Mouse (Mus musculus): ENCODE data around the gene Chst11. TPM values are rescaled to one million over a fixed set of nuclear protein-coding genes. Genes with fewer than 3 reads are reported as not detected.

The Chst11 gene
- polyA plus RNA-seq, 1 experiment = 10.1 TPM

DNA sequence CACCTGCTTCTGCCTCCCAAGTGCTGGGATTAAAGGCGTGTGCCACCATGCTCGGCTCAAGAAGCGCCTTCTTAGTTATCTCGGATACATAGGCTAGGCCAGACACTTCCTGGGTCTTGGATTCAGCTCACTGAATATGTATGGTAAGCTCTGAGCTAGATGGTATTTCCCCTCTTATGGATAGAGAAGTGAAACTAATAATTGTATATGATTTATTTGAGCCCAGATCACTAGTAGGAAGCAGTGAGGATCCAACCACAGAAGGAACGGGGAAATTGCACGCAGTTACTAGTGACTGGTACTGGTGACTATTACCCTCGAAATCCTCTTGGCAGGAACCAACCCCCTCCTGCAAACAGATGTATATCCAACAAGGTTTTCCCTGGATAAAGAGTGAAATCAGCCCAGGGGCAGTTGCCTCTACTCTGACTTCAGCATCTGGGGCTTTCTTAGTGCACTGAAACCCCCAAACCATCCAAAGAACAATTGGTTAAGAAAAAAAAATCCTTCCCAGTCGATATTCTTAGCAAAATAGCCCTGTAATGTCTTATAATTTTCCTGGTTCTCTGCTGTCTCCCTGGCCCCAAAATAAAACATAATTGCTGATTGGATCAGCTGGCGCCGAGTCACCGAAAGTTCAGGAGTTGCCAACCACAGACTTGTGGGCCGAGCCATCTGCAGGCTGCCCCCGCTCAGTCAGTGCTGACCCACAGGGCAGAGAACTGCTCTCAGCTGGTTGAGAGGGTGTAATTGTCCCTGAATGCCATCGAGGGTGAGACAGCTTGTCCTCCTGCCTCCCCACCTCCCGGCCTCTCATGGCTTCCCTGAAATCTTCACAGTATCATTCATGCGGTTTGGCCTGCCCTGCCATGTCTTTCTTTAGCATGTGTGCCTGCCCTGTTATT, 109.8 kb downstream of the Chst11 start:
- Histone ChIP-seq H3K4me3 (ENCODE audit: insufficient read depth, low read depth, low read length) (no peak overlapping the region), H3K27ac (replicated peaks; ENCODE audit: low read depth, low read length) (no peak overlapping the region), H3K4me1 (ENCODE audit: control insufficient read depth, insufficient read depth, insufficient read length, low read length) (peaks cover 16% of the 10 kb centered on the region)

DNA sequence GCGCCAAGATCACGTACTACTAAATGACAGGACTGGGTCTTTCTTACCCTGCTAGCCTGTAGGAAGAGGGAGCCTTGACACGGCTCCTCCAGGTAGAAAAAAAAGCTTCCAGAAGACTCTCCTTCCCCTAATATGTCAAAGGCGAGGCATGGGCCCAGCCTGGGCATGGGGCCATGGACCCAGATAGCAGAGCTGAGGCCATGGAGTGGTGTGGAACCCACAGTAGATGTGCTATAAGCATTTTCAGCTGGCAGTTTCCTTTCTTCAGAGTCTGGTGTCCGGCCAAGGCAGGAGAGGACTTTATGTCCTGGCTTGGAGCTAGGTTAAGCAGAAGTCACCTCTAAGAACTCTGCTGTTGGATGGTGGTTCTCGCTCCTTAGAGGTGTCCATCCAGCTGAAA, 111.0 kb downstream of the Chst11 start:
- H3K4me1 ChIP-seq (ENCODE audit: control insufficient read depth, insufficient read depth, insufficient read length, low read length) = peaks cover 20% of the 10 kb centered on the region
- no peak overlapping the region for H3K27ac ChIP-seq (replicated peaks; ENCODE audit: low read depth, low read length)
- no peak overlapping the region for H3K4me3 ChIP-seq (ENCODE audit: insufficient read depth, low read depth, low read length)

DNA sequence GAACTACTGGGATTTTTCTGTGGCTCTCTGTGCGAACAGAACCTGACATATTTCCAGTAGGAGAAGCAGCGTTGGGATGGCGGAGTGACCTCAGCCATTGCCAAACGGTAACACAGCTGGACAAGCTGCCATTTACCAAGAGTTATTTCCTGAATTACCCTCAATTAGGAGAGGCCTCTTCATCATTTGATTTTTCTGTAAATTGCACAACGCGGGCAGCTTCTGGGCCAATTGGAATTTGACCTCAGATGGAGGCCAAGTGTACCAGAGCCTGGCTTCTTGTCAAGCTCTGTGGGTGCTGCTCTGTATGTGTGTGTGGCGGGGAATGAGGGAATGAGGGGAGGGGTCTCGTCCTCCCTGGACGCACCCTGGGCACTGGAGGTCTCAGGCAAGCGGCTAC, 113.6 kb downstream of the Chst11 start:
- H3K4me3 ChIP-seq (ENCODE audit: insufficient read depth, low read depth, low read length) = no peak overlapping the region
- peak overlapping the region; percentile 6; the same call in 1 of the 2 replicates for H3K27ac ChIP-seq (replicated peaks; ENCODE audit: low read depth, low read length)
- peaks cover 26% of the 10 kb centered on the region for H3K4me1 ChIP-seq (ENCODE audit: control insufficient read depth, insufficient read depth, insufficient read length, low read length)

DNA sequence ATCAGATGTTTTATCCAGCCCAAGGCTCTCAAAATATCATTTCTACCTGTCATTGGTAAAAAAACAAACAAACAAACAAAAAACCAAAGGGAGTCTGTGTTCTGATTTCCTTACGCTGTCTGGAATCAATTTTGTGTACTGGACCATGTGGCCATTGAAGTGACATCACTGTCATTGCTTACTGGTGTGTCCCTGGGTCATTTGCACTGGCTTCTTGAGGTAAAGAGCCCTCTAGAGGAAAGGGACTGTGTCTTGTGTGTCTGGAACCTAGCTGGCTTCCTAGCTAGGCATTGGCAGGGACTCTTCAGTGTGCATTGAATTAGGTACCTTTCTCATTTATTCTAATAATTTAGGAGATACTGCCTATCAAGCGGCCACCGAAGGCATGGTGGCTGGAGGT, 114.4 kb downstream of the Chst11 start:
- peaks cover 24% of the 10 kb centered on the region for H3K4me1 ChIP-seq (ENCODE audit: control insufficient read depth, insufficient read depth, insufficient read length, low read length)
- H3K27ac ChIP-seq (replicated peaks; ENCODE audit: low read depth, low read length) = no peak overlapping the region
- H3K4me3 ChIP-seq (ENCODE audit: insufficient read depth, low read depth, low read length) = no peak overlapping the region

DNA sequence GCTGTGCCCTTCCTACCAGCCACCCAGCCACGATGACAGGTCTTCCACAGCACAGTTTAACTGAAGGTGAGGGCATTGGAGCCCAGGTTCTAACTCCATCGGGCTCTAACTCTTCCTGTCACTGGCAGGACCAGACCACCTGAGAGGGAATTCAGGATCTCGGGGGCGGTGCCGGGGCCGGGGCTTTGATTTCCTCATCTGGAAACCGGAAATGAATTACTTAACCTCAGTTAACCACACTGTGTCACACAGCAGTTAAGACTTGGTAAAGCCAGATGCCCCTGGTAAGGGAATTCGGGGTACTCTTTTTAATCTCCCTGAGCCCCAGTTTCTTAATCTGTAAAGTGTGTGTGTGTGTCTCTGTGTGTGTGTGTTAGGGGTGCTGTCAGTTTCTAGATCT, 115.6 kb downstream of the Chst11 start:
- H3K27ac ChIP-seq (replicated peaks; ENCODE audit: low read depth, low read length) = peak overlapping the region; percentile 39; the same call in 1 of the 2 replicates
- no peak overlapping the region for H3K4me3 ChIP-seq (ENCODE audit: insufficient read depth, low read depth, low read length)
- peaks cover 24% of the 10 kb centered on the region for H3K4me1 ChIP-seq (ENCODE audit: control insufficient read depth, insufficient read depth, insufficient read length, low read length)

DNA sequence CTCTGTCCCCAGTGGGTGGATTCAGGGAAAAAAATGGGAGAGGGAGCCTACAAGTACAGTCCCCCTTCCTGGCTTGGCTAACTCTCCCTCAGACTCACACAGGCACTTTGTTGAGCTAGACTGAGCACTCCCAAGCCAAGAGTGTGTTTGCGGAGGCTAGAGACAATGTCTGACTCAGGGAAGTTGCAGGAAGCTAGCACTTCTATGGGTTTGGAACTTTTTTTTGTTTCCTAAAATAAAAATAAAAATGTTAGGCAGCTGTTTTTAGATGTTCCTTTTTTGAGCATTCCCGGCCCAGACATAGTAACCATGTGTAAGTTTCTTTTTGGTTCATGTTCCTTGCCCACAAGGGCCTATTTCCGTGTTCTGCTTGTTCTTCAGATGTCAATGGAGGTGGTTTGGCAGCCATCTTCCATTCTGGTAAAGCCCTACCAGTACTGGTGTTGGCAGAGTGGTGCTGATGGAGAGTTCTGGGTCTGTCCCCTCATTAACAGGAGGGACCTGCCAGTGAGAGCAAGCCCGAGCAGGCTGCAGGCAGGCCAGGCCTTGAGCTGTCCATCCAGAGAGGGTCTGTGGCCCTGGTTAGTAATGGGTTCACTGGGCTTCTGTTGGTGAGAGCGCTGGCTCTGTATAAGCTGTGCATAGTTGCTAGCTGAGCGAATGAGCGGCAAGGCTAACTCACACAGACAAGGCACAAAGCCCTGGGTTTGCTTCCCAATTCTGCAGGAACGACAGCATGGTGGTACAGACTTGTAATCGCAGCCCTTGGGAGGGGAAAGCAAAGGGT, 116.3 kb downstream of the Chst11 start:
- H3K4me3 ChIP-seq (ENCODE audit: insufficient read depth, low read depth, low read length) = no peak overlapping the region
- 0 out of 2 replicates have a peak overlapping the region, but pooled peaks have one; percentile 39 for H3K27ac ChIP-seq (replicated peaks; ENCODE audit: low read depth, low read length)

DNA sequence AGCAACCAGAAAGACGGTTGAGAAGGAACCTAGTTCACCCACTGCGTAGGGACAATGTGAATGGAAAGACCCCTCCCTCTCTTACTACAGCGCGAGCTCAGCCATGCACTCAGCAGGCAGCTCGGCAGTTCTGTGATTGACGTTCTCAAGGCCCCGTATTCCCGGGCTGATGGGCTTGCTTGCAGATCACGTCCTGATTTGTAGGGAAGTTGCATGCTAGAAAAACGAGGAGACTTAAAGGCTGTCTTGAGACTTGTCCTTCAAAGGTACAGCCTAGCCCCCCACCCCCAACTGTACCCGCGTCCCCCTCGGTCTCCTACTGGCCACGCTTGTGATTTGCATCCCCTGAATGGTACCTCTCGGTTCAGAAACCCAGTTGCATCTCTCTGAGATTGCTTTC, 117.4 kb downstream of the Chst11 start:
- H3K4me3 ChIP-seq (ENCODE audit: insufficient read depth, low read depth, low read length) = no peak overlapping the region

More for the DNA sequence above, 116.3 kb downstream of the Chst11 start:
- peaks cover 24% of the 10 kb centered on the region for H3K4me1 ChIP-seq (ENCODE audit: control insufficient read depth, insufficient read depth, insufficient read length, low read length)

DNA sequence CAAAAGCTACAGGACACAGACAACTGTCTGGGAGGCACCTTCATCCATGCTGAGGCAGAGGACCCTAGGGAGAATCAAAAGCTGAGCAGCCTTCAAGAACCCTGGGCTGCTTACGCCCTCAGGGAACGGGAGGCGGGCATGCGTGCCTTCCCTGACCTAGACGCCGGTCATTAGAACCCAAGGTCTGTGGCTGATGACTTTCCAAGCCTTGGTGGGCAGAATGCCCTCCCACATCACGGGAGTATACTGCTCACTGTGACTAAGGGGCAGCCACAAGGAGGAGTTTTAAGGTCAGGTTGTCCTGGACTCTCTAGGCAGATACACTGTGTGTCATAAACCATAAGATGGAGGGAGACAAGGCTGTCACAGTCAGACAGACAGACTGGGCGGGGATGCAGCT, 118.9 kb downstream of the Chst11 start:
- H3K4me1 ChIP-seq (ENCODE audit: control insufficient read depth, insufficient read depth, insufficient read length, low read length) = peaks cover 31% of the 10 kb centered on the region
- H3K4me3 ChIP-seq (ENCODE audit: insufficient read depth, low read depth, low read length) = no peak overlapping the region
- no peak overlapping the region for H3K27ac ChIP-seq (replicated peaks; ENCODE audit: low read depth, low read length)

More for the DNA sequence above, 117.4 kb downstream of the Chst11 start:
- Histone ChIP-seq H3K27ac (replicated peaks; ENCODE audit: low read depth, low read length) (no peak overlapping the region), H3K4me1 (ENCODE audit: control insufficient read depth, insufficient read depth, insufficient read length, low read length) (peaks cover 30% of the 10 kb centered on the region)

DNA sequence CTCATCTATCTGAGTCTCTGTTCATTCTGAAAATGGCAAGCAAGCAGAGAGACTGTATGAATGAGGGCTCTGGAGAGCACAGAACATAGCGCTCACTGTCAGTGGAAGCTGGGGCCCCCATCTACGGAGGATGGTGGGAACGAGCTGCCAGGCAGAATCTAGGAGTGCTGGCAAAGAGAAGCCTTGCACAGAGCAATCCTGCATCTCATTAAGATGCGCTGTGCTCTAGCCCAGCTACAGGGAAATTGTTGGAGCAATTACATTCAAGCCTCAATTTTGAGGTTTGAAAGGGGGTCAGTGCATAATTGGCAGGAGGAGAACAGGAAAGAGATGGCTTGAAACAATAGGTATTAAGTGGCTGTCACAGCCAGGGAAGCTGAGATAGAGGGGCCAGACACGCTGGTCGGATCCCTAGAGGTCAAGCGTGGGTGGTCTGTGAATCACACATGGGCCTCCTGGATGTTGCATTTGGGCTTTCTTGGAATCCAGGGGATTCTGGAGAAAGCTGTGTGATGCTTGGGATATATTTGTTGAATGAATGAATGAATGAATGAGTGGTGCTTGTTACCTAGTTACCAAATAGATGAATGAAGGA, 121.0 kb downstream of the Chst11 start:
- H3K27ac ChIP-seq (replicated peaks; ENCODE audit: low read depth, low read length) = no peak overlapping the region
- H3K4me3 ChIP-seq (ENCODE audit: insufficient read depth, low read depth, low read length) = no peak overlapping the region
- H3K4me1 ChIP-seq (ENCODE audit: control insufficient read depth, insufficient read depth, insufficient read length, low read length) = peaks cover 23% of the 10 kb centered on the region

DNA sequence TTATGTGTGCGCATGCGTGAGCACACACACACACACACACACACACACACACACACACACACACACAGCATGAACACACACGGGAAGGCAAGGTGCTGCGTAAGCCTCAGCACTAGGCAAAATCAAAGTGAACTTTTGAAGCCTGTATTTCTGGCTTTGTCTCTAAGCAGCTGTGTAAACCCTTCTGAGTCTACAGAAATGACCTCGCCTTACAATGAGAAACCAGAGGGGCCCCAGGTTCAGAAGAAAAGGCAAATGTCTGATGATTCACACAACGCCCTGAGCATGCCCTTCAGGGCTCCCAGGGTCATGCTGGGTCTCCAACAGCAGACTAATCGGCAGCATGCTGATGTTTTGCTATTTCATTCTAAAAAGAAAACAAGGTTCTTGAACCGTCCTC, 122.1 kb downstream of the Chst11 start:
- peaks cover 17% of the 10 kb centered on the region for H3K4me1 ChIP-seq (ENCODE audit: control insufficient read depth, insufficient read depth, insufficient read length, low read length)

DNA sequence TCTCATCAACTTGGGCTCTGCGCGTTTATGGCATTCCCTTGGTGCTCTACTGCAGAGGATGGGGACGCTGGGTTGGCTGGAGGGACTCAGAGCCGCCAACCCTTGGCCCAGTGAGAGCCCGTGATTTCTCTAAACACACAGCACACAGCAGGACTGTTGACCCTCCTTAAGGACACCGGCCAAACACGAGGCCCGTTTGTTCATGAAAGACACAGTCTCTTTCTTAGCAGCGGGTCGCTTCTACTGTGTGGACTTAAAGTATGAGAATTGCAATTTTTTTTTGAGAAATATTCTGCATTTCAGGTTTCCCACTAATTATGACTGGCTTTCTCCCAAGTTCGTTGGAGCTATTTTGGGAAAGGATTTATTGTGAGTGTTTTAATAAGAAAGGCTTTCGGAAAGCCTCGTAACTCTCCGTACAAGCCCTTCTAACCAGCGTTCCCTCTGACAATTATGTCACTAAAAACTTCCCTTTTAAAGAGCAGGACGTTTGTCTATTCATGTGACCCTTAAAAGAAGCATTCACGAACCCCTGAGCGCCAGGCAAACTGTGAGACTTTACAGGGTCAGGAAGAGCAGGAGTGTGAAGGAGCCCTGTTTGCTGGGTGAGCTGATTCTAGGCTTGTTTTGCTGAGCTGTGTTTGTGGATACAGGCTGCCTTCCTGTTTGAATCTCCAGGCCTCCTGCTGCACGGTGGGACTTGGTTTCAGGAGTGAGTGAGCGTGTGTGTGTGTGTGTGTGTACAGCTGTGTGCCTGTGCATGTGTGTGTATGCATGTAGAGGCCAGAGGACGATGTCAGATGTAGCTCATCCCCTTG, 122.8 kb downstream of the Chst11 start:
- peak overlapping the region; percentile 75 for H3K27ac ChIP-seq (replicated peaks; ENCODE audit: low read depth, low read length)
- no peak overlapping the region for H3K4me3 ChIP-seq (ENCODE audit: insufficient read depth, low read depth, low read length)
- H3K4me1 ChIP-seq (ENCODE audit: control insufficient read depth, insufficient read depth, insufficient read length, low read length) = peaks cover 17% of the 10 kb centered on the region

More for the DNA sequence above, 122.1 kb downstream of the Chst11 start:
- Histone ChIP-seq H3K4me3 (ENCODE audit: insufficient read depth, low read depth, low read length) (no peak overlapping the region), H3K27ac (replicated peaks; ENCODE audit: low read depth, low read length) (peak overlapping the region; percentile 72)

DNA sequence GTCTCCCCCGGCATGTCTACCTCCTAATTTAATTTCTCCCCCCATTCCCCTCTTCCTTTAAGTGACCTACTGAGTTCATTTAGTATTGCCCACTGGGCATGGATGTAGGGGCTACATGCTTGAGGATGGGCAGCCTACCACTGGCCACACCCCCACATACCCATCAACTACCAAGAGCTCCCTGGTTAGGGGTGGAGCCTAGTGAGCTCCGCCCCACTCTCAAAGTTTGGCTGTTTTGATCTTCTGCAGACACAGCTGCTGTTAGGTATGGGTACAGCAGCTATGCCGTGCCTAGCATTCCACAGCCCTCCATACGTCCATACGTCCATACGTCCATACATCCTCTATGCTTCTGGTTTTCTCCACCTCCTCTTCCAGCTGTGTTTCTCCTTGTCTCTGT, 123.6 kb downstream of the Chst11 start:
- H3K4me1 ChIP-seq (ENCODE audit: control insufficient read depth, insufficient read depth, insufficient read length, low read length) = peaks cover 17% of the 10 kb centered on the region
- no peak overlapping the region for H3K4me3 ChIP-seq (ENCODE audit: insufficient read depth, low read depth, low read length)
- no peak overlapping the region for H3K27ac ChIP-seq (replicated peaks; ENCODE audit: low read depth, low read length)

DNA sequence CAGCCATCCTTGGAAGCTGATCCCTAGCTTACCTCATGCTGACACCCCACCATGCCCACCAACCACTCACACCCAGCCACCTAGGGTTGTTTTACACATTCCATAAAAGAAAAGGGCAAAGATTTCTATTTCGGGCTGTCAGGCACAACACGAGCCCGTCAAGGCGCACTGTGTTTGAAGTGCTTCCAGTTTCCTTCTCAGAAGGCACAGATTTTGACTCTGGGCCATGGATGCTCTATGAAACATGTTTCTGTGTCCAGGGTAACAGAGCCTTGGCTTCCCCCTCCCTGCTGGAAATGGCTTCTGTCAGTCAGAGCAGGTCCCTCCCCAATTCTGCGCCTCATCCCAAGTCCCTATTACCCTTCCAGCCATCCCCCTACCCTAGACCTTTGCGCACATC, 125.7 kb downstream of the Chst11 start:
- Histone ChIP-seq H3K4me3 (ENCODE audit: insufficient read depth, low read depth, low read length) (no peak overlapping the region), H3K4me1 (ENCODE audit: control insufficient read depth, insufficient read depth, insufficient read length, low read length) (peaks cover 15% of the 10 kb centered on the region), H3K27ac (replicated peaks; ENCODE audit: low read depth, low read length) (no peak overlapping the region)

DNA sequence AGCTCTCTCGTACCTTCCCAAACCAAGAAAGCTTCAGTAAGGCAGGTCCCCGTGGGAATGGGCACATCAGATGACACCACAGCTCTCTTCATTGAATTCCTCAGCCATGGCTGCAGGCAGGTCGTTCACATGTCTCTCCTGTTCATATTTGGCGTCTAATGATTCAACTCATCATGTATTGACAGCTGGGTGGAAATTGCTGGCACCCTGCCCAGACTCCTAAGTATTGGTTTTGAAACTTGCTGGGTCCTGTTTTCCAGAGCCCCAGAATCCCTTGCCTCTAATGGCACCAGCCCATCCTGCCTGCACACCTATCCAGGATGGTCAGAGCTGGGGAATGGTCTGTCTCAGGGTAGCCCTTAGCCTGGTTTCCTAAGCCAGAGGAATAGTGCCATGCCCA, 127.0 kb downstream of the Chst11 start:
- Histone ChIP-seq H3K27ac (replicated peaks; ENCODE audit: low read depth, low read length) (no peak overlapping the region), H3K4me3 (ENCODE audit: insufficient read depth, low read depth, low read length) (no peak overlapping the region), H3K4me1 (ENCODE audit: control insufficient read depth, insufficient read depth, insufficient read length, low read length) (peaks cover 13% of the 10 kb centered on the region)

All from brown adipose tissue, adult 24 weeks (tissue).